Mouse (Mus musculus) frontal cortex, adult (tissue): ENCODE measurements at regions not wholly inside any gene's neighbourhood (a gene's known extent, or its start where the extent isn't known, plus 50 kb on each side); places are given as distances from the start of the nearest gene placed in this dataset.

Source experiments
- ATAC-seq: cut with Nextera tagmentation; 2 replicates; pipeline ENCODE4 v1.9.2; 2017; ENCODE audit warnings: mild to moderate bottlenecking, moderate library complexity, mixed read lengths; ENCODE audit not compliant: low TSS enrichment

DNA sequence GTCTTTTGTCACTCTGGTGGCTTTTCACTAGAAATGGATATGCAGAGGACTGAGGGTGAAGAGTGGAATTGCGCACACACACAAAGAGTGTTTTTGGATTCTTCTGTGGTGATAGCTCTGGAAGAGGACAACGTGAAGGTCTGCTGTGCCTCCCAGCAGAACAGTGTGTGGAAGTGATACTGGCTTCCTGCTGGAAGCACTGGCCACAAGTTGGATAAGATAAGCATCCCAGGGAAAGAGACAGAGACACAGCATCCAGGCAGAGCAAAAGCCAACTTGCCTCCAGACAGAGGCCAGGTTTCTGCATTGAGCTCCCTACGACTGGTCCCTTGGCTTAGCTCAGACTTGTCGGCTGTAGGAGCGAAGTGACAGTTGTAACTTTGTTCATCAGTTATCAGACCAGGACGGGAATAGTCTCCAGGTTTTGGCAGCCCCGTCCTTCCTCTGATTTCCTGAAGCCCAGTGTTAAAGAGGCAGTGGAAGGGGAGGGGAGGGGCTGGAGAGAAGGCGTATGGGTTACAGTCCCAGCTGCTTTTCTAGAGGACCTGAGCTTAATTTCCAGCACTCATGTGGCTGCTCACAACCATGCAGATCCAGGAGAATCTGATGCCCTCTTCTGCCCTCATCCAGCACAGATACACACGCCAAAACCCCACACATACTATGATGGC is 89.2 kb downstream of the Tmem170b start:
- ATAC-seq, result no peak

DNA sequence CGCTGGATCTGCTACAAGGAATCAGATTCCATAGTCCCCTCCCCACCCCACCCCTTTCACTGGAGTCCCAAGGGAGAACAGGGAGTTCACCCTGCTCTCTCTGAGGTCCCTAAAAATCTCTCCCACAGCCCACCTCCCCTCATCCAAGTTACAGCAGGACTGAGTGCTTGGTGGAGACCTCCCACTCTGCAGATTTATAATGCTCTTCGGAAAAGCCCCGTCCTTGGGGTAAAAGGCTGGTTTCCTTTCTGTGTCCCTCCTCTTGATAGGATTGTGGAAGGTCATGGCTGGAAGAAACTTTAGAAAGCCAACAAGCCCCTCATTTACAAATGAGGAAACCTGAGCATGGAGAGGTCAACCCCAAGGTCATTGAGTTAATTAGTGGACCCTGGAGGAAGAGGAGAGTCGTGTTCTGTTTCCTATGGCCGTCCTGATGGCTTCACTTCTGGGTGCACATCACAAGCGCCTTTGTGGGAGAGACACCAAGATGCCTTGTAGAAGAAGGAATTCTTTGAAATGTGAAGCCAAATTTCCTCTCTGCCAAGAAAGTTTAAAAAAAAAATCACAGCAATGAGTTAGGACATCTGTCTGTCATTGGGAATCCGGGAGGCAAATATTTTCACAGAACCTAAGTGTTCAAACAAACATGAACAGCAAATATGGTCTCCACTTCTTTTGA is 91.2 kb downstream of the Tmem170b start:
- no peak for ATAC-seq

GRCm38 (mm10) chr13:41701345-41701744 is 95.6 kb downstream of the Tmem170b start:
- ATAC-seq, result no peak

DNA sequence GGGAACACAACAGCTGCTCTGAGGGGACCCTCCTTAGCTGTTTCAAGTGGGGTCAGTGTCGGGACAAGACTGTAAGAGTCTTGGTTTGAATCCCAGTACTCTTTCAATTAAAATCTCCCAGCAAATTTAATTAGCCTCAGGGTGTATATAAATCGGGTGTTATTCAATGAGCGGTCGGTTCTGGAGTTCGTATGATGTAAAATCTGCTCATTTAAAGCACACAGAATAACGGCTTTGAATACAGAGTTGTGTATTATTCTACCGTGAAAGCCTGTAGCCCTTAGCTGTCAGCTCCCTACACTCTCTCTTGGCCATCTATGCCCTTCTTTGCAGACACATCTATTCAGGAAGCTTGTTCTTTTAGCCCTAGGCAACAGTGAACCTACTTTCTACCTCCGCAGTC is 96.1 kb downstream of the Tmem170b start:
- no peak for ATAC-seq

GRCm38 (mm10) chr13:41703196-41703595 is 97.5 kb downstream of the Tmem170b start:
- no peak for ATAC-seq

DNA sequence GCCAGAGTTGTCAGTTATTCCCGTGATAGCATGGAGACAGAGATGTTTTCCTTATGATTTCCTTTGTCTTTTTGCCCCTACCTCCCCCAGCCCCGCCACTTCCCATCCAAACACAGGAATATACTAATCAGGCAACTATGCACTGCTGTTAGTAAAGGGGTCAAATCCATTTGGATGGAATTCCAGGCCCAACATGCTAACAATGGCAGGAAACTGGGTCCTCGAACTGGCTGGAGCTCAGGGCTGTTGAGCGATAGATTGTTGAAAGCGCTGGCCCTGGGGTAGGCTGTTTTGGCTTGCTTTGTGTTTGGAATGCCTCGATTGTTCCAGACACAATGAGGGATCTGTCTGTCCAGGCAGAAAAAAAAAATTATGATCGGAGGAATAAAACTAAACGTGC is 97.9 kb downstream of the Tmem170b start:
- no peak for ATAC-seq

- ATAC-seq, result no peak
Measured at GRCm38 (mm10) chr13:41704806-41705205, 99.1 kb downstream of the Tmem170b start.

GRCm38 (mm10) chr13:41705636-41706035 is 99.9 kb downstream of the Tmem170b start:
- ATAC-seq, result no peak

DNA sequence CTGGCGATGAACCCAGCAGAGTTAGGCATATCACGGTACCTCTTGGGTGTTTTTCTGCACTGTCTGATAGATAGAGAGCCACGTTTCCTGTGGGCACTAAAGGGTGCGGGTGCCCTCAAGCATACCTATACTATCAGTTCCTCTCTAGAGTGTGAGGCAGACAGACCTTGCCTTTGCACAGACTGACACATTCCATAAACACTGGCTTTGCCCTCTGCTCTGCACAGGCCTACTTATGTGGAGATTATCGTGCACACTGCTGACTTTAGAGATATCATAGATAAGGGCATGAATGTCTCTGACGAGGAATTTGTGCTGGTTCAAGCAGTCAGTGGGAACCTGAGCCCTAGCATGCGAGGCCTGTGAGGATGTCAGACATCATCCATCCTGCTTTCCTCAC is 102.1 kb downstream of the Tmem170b start:
- ATAC-seq, result no peak

DNA sequence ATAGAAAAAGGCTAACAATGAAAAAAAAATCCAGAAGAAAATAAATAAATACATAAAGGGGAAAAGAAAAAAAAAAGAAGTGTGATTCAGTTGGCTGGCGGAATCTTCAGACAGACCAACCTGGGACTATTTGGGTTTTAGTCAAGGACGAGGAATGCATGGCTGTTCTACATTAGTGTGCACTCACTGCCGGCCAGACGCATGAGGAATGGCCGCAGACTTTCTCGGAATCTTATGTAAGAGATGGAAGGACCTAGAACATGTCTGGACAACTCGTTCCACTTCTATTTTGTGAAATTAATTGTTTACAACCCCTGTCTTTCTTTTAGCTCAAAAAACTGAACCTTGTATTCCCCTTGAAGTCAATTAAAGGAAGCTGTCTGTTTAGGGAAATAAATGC is 103.4 kb downstream of the Tmem170b start:
- ATAC-seq, result no peak

DNA sequence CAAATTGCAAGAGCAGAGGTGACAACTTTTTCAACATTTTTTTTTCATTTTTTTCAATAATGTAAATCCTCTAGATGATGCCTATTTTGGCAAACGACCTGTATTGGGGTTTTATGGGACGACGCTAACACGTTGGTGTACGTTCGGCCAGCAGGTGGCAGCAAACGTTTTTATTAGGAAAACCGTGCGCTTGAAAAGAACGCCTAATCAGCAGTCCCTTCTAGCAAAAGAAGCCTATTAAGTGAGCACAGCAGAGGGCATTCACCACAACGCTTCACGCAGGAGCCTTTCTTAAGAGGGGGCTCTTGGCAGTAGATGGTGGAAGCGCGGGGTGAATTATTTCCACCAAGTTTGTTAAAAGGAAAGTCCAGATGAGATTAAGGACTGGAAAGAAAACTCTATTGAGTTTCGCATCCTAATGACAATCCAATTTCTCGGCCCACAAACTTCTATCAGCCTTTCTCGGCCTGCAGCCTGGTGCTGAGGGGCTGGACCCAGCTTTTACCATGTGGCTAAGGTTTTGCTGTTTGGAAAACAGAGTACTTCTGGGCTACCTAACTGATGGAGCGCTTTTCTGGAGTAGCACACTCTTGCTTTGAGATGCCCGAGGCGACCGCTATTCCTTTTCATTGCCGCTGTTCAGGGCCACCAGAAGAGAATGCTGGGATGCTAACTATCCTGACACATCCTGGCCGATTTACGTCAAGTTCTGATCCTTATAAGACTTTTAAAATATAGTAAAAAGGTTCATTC is 103.9 kb downstream of the Tmem170b start:
- peak; percentile 91 for ATAC-seq

GRCm38 (mm10) chr13:41712616-41713015 is 106.9 kb downstream of the Tmem170b start:
- no peak for ATAC-seq
